Mouse (Mus musculus): ENCODE measurements around the gene Vps37b.
A peak's percentile ranks its signal among the peaks of the same experiment; 100 is the strongest.

The Vps37b gene

DNA sequence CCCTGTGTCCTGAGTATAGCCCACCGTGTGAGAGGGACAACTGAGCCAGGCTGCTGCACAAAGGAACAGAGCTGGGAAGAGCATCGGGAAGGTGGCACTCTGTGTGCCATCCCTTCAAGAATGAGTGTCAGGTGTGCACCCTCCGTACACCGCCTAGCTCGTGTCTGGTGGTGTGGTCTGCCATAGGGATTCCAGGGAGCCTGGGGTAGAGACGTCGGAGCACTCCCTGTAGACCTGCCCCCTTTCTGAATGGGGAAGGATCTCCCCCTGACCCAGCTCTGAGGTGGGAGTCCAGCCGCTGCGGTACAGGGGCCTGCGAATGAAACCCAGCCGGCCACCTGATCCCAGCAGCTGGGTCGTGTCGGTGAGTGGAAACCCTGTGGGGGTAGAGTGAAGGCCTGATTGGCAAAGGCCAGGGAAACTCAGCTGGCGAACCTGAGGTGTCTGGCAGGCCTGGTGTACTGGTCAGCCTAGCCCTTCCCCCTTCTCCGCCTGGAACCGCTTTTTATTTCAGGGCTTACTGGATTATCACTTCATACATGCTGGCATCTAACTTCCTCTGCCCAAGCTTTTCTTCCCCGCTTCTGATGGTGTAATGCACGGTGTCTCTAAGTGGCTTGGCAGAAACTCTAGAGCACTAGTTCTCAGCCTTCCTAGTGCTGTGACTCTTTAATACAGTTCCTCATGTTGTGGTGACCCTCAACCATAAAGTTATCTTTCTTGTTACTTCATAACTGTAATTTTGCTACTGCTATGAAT lies 52.7 kb downstream of the Vps37b start:
- DNase-seq (ENCODE audit: low spot score in 2 of 2), result no peak

DNA sequence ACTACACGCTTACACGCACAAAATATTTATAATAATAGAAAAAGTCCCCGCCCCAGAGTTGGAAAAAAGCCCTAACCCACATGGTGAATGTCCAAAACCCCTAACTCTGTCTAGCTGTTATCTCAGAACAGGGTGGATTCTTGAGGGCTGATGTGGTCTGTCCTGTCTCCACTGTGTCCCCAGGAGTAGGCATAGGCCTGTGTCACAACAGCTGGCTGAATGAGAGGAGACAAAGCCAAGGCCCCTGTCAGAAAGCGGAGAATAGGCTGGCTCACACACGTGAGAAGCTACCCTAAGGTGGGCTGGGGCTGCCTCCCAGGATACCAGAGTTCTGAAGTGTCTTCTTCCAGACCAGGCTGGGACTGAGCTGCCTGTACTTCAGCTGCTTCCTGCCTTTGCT lies 53.9 kb downstream of the Vps37b start:
- no peak for DNase-seq (ENCODE audit: low spot score in 2 of 2)

DNA sequence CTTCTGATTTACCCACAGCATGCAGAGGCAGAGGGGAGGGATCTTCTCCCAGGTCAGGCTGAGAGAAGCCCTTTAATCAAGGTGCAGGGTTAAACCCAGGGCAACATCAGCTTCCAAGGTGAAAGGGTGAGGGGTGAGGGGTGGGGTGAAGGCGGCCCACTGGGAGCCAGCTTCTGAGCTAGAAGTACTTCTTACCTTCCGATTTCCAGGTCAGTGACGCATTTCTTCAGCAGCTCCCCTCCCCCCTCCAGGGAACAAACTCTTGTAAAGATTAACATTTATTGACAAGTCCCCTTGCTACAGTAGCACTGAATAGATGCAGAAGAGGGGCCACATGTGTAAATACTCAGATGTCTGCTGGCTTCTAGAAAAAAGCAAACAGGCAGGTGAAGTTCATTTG lies 54.8 kb downstream of the Vps37b start:
- DNase-seq (ENCODE audit: low spot score in 2 of 2), result no peak

DNA sequence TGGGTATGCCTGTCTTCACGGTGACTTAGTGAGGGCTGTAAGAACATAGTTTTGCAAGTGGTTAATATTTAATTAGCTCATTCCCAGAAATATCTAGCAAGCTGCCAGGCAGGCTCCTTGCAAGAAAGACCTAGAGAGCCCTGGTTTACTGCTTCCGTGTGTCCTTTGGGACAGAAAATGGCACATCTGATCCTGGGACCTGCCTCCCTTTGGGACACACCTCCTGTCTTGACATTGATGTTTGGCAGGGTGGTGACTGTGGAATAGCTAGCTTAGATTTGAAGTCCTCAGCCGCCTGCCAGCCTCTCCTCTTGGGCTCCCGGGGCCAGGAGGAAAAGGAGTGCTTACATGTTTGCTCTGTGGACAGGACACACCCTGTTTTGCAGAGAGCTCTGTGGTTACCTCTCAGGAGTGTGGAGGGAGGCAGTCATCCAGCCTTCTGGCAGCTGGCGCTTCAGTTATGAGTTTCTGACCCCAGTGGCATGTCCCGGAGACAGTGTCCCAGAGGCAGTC lies 56.3 kb downstream of the Vps37b start:
- no peak for DNase-seq (ENCODE audit: low spot score in 2 of 2)

DNA sequence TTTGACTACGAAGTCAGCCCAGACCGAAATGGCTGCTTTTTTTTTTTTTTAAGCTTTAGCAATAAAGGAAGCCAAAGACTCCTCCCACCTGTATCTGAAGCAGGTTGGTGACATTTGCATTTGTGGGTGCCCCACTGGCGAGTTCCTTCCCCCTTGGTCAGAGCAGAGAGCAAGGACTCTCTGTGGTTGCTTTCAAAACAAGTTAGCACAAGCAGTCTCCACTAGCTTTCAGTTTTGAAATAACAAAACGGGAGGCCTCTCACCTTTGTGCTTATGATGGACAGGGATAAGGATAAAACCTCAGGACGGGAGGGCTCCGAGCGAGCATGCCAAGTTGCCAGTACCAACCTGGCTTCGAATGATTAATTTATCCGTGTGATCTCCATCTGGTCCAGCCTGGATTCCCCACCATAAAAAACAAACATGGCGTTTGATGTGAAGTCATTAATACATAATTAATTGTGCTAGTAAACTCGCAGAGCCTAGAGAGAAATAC lies 57.4 kb downstream of the Vps37b start:
- DNase-seq (ENCODE audit: low spot score in 2 of 2), result peak in 1 of 2 experiments; percentile 61

DNA sequence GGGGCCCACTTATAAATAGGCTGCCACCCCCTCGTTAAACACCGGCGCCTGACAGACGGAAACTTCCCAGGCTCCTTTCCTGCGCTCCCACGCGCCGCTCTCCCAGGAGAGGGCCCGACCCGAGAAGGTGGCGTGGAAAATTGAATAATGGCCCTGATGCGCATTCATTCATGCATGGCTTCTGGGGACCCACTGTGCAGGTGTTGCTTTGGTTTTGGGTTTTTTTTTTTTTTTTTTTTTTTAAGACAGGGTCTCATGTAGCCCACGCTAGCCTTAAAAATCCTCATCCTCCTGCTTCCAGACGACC lies 57.9 kb downstream of the Vps37b start:
- no peak for DNase-seq (ENCODE audit: low spot score in 2 of 2)

DNA sequence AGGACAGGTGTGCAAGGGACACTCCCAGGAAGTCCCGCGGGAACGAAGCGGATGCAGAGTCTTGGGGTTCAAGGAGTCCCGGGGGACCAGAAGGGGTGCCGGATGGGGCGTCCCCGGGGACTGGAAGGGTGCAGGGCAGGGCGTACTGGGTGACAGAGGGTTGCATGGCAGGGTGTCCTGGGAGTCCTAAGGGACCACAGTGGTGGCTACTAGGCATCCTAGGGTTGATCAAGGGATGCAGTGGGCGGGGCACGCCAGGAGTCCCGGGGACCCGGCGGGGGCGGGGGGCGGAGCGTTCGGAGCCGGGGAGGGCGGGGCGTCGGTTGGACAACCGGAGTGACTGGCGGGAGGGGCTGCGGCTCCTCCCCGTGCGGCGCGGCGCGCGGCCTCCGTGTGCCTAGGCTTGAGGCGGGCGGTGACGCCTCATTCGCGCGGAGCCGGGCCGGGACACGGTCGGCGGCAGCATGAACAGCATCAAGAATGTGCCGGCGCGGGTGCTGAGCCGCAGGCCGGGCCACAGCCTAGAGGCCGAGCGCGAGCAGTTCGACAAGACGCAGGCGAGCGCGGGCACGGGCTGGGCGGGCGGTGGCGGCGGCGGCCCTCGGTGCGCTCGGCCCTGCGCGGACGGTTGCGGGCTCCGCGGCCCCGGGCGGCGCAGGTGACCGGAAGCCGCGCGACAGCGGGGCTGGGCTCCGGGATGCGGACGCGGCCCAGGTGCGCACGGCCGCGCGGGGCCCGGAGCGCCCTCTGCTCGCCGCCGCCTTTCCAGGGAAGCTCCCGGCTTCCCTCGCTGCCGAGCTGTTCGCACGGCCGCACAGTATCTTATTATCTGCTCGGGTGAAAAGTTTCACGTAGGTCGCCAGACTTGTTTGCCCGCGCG lies 58.5 kb downstream of the Vps37b start, which contains the start of gene Hip1r:
TSS of gene Hip1r (plus strand) at position 330 of the 880 bp plus-strand sequence.
- DNase-seq (ENCODE audit: low spot score in 2 of 2), result peak; percentile 73 to 76

DNA sequence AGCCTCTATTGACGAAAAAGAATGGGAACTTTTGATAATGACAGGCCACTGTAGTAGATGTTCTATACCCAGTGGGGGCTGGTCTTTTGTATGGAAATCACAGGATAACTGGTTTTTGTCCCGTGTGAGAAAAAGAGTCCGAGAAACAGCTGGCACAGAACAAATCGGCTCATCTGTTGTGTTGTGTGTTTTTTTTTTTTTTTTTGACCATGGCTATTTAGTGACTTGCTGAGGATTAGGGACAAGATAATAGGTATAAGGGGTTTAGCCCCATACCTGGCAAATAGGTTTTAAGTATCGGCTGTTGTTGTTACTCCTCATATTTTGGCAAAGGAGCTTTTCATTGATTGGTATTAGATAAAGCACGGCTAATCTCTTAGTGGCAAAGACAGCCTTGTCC lies 59.6 kb downstream of the Vps37b start:
- DNase-seq (ENCODE audit: low spot score in 2 of 2), result no peak

DNA sequence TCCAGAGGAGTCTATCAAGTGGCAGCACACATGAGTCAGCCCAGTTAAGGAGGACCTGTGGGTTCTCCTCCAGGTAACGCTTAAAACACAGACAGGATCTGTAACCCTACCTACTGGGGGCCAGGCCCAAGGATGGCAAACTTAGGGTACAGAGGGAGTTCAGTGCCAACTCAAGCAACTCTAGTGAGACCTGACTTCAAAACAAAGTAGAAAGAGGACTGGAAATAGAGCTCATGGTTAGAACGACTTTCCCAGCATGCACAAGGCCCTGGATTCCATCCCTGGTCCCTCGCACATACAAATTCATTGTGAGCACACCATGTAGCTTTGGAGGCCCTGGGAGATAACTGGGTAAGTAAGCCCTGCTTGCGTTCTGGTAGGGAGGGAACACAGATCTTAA lies 61.5 kb downstream of the Vps37b start:
- no peak for DNase-seq (ENCODE audit: low spot score in 2 of 2)

DNA sequence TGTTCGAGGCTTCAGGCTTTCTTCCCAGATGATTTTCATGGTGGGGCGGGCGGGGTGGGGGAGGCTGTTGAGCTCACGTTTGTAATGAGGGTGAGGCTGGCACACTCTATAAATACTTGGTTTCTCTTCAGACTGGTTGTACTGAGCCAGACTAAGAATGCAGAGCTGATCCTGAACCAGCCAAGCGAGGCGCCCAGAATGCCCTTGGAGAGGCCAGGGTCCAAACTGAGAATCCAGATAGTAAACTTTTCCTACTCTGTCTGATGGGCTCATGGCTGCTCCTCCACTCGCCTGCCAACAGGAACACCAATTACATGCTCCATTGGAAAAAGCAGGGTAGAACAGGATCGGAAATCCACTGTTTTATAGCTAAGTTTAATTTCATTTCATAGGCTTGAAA lies 62.9 kb downstream of the Vps37b start:
- no peak for DNase-seq (ENCODE audit: low spot score in 2 of 2)

DNA sequence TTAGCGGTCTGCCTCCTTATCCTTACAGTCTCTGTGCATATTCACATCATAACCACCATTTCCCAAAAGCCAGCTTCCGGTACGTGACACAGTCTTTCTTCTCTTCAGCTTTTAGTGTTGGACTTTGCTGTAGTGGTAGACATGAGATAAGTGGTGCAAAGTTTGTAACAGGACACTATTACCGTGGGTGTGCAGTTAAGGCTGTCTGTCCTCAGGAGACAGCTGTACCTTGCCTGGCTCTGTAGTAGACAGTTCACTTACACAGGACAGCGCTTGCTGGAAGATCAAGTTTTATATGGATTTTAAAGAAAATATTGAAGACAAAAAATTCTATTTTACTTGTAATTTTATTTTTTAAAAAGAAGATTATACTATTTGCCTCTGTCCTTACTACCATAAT lies 63.6 kb downstream of the Vps37b start:
- DNase-seq (ENCODE audit: low spot score in 2 of 2), result no peak

DNA sequence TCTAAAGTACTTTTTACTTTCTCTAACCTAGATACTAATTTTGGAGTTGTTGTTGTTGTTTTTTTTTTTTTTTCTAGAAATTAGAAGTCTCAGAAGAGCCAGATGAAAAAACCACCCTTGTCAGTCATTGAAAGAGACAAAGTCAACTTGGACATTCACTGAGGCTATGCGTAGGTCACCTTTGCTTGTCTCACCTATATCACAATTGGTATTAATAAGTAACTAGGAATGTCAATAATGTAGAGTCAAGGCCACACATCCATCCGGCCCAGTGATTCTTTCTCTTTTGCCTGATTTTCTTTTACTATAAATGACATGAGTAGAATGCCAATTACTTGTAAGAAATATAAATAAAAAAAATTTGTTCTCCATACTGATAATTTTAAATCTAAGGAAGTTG lies 65.3 kb downstream of the Vps37b start:
- DNase-seq (ENCODE audit: low spot score in 2 of 2), result no peak

DNA sequence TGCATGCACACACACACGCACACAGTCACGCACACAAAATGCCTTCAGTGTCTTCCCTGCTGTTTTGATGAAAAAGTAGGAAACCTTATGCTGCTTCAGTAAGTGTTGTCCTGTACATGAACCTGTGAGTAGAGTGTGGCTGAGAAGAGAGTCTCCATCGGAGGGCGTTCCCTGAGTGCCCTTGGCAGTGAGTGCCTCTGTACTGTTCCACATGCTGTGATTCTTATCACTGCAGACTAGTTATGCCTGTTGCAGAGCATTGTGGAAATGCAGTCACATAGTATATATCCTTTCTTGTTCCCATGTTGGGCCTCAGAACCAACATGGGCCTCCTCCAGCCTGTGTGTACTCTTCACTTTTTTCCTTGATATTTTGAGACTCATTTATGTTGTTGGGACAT lies 67.9 kb downstream of the Vps37b start:
- DNase-seq (ENCODE audit: low spot score in 2 of 2), result no peak

DNA sequence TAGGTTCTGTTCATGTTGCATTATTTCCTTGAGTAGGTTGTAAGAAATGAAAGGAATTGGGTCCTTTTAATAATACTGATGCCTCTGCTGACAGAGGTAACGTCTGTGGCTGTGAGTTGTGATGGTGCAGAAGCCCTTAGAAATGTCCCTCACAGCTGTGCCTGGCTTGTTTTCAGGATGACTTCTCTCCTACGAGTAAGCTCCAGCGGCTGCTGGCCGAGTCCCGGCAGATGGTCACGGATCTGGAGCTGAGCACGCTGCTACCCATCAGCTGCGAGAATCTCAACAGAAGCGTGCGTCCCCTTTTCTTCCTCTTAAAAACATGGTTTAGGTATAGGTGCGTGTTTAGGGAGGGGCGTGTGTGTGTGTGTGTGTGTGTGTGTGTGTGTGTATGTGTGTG lies 71.0 kb downstream of the Vps37b start:
- DNase-seq (ENCODE audit: low spot score in 2 of 2), result no peak

DNA sequence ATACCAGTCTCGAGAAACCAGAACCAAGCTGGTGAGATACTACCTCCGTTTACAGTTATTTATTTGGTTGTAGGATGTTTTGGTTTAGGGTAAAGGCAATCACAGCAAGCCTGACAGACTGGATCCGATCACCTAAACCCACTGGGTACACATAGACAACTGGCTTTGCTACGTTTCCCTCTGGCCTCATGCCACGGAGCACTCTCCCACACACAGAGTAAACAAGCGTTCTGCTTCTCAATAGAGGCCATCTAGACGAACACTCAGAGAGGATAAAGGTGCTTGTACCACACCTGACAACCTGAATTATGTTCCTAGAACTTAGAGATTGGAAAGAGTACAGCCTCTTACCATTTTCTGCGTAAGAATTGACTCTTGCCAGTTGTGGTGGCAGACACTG lies 71.9 kb downstream of the Vps37b start:
- DNase-seq (ENCODE audit: low spot score in 2 of 2), result peak in 1 of 2 experiments; percentile 65

DNA sequence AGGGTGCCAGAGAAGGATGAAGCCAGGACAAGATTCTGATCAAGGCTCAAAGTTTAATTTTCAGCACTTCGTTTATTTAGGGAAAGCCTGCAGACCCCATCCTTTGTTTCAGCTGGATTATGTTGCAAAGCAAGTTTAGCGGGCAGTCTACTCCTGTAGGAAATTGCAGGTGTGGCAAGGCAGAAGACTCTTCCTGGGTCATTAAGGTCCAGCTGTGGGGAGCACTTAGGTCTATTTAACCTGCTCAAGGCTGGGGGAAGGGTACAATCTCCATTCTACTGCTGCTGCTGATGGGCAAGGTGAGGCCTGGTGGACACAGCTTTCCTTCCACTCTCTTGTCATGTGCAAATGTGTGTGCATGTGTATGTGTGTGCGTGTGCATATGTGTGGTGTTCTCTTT lies 73.1 kb downstream of the Vps37b start:
- no peak for DNase-seq (ENCODE audit: low spot score in 2 of 2)

DNA sequence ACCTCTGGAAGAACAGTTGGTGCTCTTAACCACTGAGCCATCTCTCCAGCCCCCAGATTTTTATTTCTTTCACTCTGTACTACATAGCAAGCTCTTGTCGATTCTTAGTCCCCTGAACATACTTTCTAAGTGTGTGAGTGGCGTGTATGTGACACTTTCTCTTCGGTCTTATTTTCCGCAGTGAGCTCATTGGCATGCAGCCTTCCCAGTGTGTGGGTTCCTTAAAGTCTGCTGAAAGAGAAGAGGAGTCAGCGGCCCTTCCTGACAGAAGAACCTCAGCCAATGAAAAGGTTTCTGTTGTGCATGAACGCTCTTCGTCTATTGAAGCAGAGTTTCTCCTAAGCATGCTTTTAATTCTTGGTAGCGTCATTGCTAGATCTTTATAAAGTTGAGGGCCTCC lies 74.9 kb downstream of the Vps37b start:
- DNase-seq (ENCODE audit: low spot score in 2 of 2), result no peak

Measured in urinary bladder, adult 18-20 months (tissue).